Mouse (Mus musculus) embryo, embryonic 11 days (tissue): Measurements from ENCODE around the gene Cbfb.

ENCODE experiments used
- DNase-seq: peaks from one replicate; pipeline ENCODE4 v3.0.0-alpha.2; 2015

Gene Cbfb

GRCm38 (mm10) chr8:105252680-105253537 lies 82.4 kb downstream of the Cbfb start:
- no peak for DNase-seq

GRCm38 (mm10) chr8:105253766-105254151 lies 83.3 kb downstream of the Cbfb start:
- DNase-seq: no peak

GRCm38 (mm10) chr8:105254152-105254965 lies 83.9 kb downstream of the Cbfb start:
- peak; percentile 95 for DNase-seq

GRCm38 (mm10) chr8:105254966-105255350 lies 84.5 kb downstream of the Cbfb start, which contains the start of gene B3gnt9:
TSS of gene B3gnt9 (minus strand) at chr8:105255153.
- peak; percentile 70 for DNase-seq

- DNase-seq: no peak
Observed at GRCm38 (mm10) chr8:105257318-105258114, 87.0 kb downstream of the Cbfb start.

- DNase-seq: peak; percentile 71
Observed at GRCm38 (mm10) chr8:105258911-105259720, 88.6 kb downstream of the Cbfb start.

- peak; percentile 90 for DNase-seq
Observed at GRCm38 (mm10) chr8:105259721-105260320, 89.3 kb downstream of the Cbfb start.

- no peak for DNase-seq
Observed at GRCm38 (mm10) chr8:105260371-105261099, 90.1 kb downstream of the Cbfb start.

GRCm38 (mm10) chr8:105261326-105261980 lies 91.0 kb downstream of the Cbfb start:
- DNase-seq: no peak

GRCm38 (mm10) chr8:105263244-105263912 lies 92.9 kb downstream of the Cbfb start:
- DNase-seq: no peak

- peak; percentile 84 for DNase-seq
Observed at GRCm38 (mm10) chr8:105264024-105264982, 93.8 kb downstream of the Cbfb start, which contains the start of the genes Tradd and Fbxl8. TSS of gene Tradd (minus strand) at chr8:105264609. TSS of gene Fbxl8 (plus strand) at chr8:105264648.

GRCm38 (mm10) chr8:105265128-105265527 lies 94.7 kb downstream of the Cbfb start:
- no peak for DNase-seq

- DNase-seq: no peak
Observed at GRCm38 (mm10) chr8:105266775-105267174, 96.3 kb downstream of the Cbfb start.
